Mouse (Mus musculus) hematopoietic multipotent progenitor cell, adult 10-12 weeks (in vitro differentiated cells): Measurements from ENCODE around the gene Fam13a. TPM values are rescaled to one million over a fixed set of nuclear protein-coding genes. Genes with fewer than 3 reads are reported as not detected.

Experiments used
- polyA plus RNA-seq: library from polyadenylated mRNA; stranded (reverse); fragments of >175 nt; gene quantifications from 2 replicates; pipeline ENCODE4 v1.2.3, GENCODE M21; 2012; ENCODE audit warnings: low replicate concordance

The Fam13a gene
- not detected in 2 replicates for polyA plus RNA-seq

GRCm38 (mm10) chr6:59024164-59024724 is at the start of gene Fam13a:
Fam13a (minus strand) TSS chr6:59024549.

DNA sequence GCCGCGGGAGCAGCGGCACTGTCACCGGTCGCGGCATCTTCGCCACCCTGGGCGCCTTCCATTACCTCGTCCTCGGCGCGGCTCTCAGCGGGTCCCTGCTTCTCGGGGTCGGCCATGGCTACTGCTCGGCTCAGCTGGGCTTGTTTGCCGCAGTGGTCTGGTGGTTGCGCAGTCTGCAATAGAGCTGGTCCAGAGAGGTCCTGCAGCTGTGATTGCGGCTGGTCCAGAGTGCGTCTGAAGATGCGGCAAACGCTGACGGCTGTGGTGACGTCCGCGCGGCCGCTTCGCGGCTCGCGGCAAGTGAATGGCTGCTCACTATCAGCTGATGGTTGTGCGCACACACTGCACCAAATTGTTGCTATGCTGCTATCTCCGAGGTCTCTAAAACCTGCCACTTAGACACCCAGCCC is 117.5 kb downstream of the Fam13a start, which contains the start of gene Nap1l5:
Nap1l5 (minus strand) TSS at position 225 of the 410 bp plus-strand sequence.

Other genes starting within 250 kb of the Fam13a start
- gene Herc3, start 193.1 kb downstream of the Fam13a start, polyA plus RNA-seq = 29.5 and 52.6 TPM in 2 replicates
- not detected in 2 replicates for gene Nap1l5, start 117.5 kb downstream of the Fam13a start, polyA plus RNA-seq
- 8.8 and 12.9 TPM in 2 replicates for gene Tigd2, start 184.3 kb upstream of the Fam13a start, polyA plus RNA-seq